Mouse (Mus musculus) urinary bladder, postnatal 25 days (tissue): ENCODE data around the gene Gcnt7.
A peak's percentile ranks its signal among the peaks of the same experiment; 100 is the strongest.

Source experiments
- DNase-seq: peaks from one replicate; pipeline ENCODE4 v3.0.0; 2022; ENCODE audit warnings: low spot score

The Gcnt7 gene

DNA sequence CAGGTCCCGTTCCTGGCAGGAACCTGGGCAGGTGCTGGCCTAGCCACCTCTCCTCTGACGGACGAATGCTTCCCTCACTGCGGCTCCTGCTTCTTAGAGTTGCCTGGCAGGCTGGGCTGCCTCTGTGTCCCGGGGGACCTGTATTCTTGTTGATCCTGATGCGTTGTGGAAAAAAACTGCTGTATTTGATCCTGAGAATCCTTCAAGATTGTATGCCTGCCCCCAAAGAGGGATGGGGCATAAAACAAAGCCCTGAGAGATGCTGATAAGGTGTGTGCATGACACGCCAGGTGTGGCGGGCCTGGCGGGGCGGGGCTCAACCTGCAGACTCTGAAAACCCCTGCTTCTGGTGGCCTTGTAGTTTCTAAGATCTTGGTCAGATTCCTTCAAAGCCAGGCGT, at the start of gene Gcnt7:
TSS of gene Gcnt7 (minus strand) at position 101 of the 400 bp plus-strand sequence.
- DNase-seq: no peak

DNA sequence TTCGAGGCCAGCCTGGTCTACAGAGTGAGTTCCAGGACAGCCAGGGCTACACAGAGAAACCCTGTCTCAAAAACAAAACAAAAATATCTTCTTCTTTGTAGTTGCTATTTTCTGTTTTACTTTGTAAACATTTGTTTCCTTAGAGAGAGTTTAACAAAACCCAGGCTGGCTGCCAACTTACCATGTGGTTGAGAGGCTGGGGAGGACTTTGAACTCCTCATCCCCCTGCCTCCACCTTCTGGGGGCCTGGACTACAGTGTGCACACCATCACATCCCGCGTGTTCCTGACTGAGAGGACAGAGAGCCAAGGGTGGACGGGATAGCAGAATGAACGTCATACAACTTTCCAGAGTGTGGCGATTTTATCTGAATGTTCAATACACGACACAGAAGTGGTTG, 47.7 kb upstream of the Gcnt7 start:
- no peak for DNase-seq

DNA sequence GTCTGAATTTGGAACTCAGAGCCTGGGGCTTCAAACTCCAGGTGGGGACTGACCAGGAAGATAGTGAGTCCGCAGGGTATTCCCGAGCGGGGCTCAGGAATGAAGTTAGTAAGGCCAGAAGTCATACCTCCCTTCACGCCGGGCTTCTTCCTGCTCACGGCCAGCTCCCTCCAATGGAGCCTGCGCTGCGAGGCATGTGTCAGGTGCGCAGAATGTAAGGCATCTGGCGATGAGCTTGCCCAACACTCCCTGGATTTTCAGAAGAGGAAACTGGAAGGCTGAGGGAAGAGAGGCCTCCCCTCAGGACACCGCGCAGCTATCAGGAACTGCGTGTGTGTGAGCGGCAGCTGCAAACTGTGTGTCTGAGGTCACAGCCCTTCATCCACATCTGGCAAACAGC, 43.8 kb upstream of the Gcnt7 start:
- no peak for DNase-seq

DNA sequence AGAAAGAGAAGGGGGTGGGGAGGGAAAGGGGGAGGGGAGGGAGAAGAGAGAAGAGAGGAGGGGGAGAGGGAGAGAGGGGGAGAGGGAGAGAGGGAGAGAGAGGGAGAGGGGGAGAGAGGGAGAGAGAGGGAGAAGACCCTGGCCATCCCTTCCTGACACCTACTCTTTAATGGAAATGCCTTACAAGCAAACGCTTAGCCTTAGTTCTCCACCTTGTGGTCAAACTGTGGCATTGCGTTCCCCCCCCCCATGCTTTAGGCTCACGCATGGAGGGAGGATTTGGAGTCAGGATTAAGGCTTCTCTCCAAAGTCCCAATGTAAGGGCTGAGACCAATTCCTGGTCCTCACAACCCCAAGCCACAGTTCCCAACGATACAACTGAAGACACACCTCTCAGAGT, 42.9 kb upstream of the Gcnt7 start:
- DNase-seq: no peak

GRCm38 (mm10) chr2:172500752-172501316, 42.4 kb upstream of the Gcnt7 start:
- DNase-seq: no peak

DNA sequence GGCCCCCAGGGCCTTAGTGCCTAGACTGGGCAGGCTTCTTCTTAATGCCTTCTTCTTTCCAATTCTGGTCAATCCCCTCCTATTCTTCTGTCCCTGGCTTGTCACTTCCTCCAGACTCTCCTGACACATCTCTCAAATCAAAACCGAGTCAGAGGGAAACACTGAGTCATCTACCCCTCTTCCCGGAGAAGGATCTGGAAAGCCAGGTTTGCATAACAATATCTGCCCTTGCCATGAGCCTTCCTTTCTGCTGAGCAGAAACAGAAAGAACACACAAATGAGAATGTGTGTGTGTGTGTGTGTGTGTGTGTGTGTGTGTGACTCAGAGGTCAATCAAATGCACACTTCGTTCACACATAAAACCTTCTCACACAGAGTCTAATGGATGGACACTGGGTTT, 40.4 kb upstream of the Gcnt7 start:
- DNase-seq: no peak

GRCm38 (mm10) chr2:172496736-172497345, 38.4 kb upstream of the Gcnt7 start:
- DNase-seq: no peak

- no peak for DNase-seq
Measured at GRCm38 (mm10) chr2:172484696-172485370, 26.4 kb upstream of the Gcnt7 start.

DNA sequence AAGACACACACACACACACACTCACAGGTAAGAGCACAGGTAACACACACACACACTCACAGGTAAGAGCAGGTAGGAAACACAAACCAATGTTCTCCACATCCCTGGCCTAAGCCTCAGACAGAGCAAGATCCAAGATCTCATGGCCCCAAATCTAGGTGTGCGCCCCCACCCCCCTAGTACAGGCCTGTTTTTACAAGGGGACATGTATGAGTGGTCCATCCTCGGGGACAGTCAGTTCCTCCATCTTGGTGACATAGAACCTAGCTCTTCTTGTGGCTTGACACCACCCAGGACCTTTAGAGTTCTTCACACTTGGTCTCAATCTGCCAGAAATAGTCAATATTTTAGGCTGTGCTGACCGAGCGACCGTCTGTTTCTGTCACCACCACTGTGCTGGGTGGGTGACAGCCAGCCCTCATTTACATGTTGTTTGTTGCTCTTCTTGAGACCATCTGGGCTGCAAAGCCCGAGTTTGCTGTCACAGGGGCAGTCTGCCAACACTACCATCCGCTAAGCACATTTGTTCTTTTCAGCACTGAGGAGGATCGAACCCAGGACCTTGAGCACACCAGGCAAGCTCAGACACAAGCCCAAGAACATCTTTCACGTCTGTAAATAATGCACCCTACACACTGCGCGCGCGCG, 25.5 kb upstream of the Gcnt7 start:
- DNase-seq: no peak

GRCm38 (mm10) chr2:172481654-172482385, 23.4 kb upstream of the Gcnt7 start:
- DNase-seq: no peak

- no peak for DNase-seq
Measured at GRCm38 (mm10) chr2:172480296-172480695, 21.9 kb upstream of the Gcnt7 start.

DNA sequence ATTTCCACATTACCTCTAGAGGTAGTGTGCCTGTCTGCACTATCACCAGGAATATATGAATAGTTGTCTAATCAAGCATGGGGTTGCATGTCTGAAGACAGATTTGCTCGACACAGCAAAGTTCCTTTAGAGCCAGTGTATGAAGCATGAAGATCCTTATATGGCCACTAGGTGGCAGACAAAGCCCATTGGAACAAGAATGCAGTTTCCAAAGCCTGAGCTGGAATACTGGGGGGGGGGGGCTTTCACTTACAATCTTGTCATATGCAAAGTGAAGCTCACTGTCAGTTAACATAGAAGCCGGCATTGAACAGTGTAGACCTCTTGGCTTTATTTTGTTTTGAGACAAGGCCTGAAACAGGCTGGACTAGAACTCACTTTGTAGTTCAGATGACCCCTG, 19.5 kb upstream of the Gcnt7 start:
- peak; percentile 21 for DNase-seq

DNA sequence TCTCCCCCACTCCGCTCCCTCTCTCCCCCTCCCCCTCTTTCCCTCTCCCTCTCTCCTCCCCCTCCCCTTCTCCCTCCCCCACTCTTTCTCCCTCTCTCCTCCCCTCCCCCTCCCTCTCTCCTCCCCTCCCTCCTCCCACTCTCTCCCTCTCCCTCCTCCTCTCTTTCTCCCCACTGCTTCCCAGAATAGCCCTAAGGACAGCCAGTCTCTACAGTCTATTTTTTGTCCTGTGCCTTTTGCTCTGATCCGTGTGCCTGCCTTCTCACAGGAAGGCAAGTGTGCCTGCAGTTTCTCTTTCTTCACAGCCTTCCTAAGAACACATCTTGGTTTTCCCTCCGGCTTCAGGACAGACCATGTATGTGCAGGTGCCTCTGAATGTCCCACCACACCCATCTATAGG, 19.0 kb upstream of the Gcnt7 start:
- no peak for DNase-seq

- no peak for DNase-seq
Measured at GRCm38 (mm10) chr2:172476707-172477260, 18.4 kb upstream of the Gcnt7 start.

GRCm38 (mm10) chr2:172474970-172475369, 16.6 kb upstream of the Gcnt7 start:
- no peak for DNase-seq

DNA sequence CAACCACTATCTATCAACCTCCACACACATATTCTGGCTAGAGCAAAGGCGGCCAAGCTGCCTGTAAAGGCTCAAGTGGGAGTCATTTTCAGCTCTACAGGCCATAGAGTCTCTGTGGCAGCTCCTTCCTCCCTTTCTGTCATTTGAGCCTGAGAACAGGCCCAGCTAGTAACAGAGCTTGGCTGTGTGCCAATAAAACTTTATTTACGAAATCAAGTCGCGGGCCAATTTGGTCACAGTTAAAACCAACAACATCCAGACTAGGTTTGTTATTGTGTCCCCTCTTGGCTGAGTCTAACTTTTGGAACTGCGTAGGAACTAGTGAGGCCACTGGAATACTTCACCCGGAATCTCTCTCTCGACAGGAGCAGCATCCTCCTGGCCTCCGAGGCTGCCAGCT, 15.2 kb upstream of the Gcnt7 start:
- no peak for DNase-seq

GRCm38 (mm10) chr2:172472318-172472717, 13.9 kb upstream of the Gcnt7 start, which contains the start of gene Fam209:
Gene Fam209 (plus strand): TSS chr2:172472520.
- DNase-seq: no peak

- DNase-seq: no peak
Measured at GRCm38 (mm10) chr2:172468346-172468819, 10.0 kb upstream of the Gcnt7 start.

DNA sequence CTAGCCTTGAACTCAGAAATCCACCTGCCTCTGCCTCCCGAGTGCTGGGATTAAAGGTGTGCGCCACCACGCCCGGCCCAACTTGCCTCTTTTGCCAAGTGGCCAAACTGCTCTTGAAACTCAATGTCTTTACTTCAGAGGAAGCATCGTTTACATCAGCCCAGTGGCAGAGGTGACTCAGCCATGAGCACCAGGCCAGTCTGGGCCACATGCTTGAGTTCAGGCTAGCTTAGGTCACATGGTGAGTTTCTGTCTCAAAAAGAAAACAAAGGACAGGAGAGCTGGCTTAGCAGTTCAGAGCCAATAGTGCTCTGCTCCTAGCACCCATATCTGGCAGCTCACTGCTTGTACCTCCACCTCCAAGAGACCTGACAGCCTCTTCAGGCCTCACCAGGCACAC, 8.8 kb upstream of the Gcnt7 start:
- DNase-seq: no peak

- DNase-seq: no peak
Measured at GRCm38 (mm10) chr2:172466427-172467132, 8.2 kb upstream of the Gcnt7 start.

DNA sequence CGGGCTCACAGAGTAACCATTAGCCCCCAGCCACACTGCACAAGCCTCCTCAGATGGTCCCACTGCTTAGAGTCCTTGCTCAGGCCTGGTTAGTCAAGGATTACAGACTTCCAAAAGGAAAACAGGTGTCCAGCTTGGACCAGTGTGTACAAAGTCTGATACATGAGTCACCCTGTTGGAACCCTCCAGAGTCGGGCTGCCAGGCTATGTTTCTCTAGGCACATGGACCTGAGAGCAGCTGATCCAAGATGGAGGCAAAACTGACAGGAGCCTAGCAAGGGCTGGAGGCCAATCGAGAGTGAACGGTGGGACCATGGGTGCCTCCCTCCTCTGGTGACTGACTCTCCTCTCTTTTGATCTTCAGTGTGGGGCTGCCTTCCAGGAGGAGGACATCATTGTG, 4.4 kb upstream of the Gcnt7 start:
- DNase-seq: no peak
